Mouse (Mus musculus): ENCODE data around the gene Atp2b1. TPM values are rescaled to one million over a fixed set of nuclear protein-coding genes. Genes with fewer than 3 reads are reported as not detected.

Atp2b1 gene
- total RNA-seq, 1 experiment = 66.8 TPM

DNA sequence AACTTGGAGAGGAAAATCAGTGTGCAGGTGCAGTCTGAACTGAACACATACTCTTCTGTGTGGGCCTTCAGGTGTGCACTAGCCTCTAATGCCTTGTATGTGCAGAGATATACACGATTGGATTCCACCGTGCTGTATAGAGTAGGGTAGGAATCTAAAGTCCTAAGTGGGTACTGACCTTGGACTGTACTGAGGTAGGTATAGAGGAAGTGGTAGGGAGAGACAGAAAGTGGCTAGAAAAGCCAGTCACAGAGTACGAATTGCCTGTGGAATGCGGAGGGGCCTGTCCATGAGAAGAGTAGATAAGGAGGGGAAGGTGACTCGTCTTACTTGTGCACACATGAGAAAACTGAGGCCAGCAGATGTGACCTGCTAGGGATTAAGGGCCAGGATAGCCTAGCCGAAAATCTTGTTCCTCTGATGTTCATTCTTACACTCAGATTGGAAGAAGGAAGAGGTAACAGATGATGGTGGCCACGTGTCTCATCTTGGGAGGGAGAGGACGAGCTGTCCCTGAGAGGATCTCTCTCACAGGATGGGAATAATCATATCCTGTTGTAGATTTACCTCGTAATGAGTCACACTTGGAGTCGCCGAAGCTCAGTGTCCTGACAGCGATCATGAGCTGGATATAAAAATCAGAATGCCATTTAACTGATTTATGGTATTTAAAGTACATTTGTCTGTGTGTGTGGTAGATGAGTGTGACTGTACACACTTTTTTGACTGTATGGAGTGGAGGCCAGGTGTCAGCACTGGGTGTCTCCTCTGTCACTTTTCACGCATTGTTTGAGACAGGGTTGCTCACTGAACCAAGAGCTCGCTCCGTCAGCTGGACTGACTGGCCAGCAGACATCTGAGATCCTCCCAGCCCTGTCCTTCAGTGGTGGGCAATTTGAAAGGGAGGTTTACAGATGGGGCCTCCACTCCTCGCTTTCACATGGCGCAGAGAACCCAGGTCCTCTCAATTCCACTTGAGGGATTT, 37.4 kb downstream of the Atp2b1 start:
- H3K36me3 ChIP-seq (ENCODE audit: control insufficient read depth, insufficient read depth, low read length, poor library complexity, severe bottlenecking) = no peaks in the 10 kb centered on the region
- H3K9ac ChIP-seq (ENCODE audit: insufficient read depth, low read depth, low read length, poor library complexity, severe bottlenecking) = no peak overlapping the region
- H3K4me1 ChIP-seq (ENCODE audit: control insufficient read depth in 2 of 2, insufficient read depth in 2 of 2, low read length in 2 of 2, poor library complexity in 1 of 2) = no peaks in the 10 kb centered on the region
- TF ChIP-seq MAFK (IDR thresholded peaks at IDR 0.05; ENCODE audit: insufficient read depth, low read depth, low read length) (no peak), HCFC1 (IDR thresholded peaks at IDR 0.05; ENCODE audit: borderline replicate concordance, insufficient read depth, low read length) (no peak), ZNF384 (IDR thresholded peaks at IDR 0.05; ENCODE audit: low read depth, low read length) (no peak), ZC3H11A (IDR thresholded peaks at IDR 0.05; ENCODE audit: borderline replicate concordance, low read depth, low read length) (no peak), CHD2 (IDR thresholded peaks at IDR 0.05; ENCODE audit: low read depth, low read length) (no peak)
- H3K4me3 ChIP-seq (ENCODE audit: insufficient read depth in 1 of 2, low read depth in 1 of 2, low read length in 2 of 2, poor library complexity in 1 of 2, severe bottlenecking in 1 of 2) = no peak overlapping the region
- no peak for DNase-seq (ENCODE audit: low read depth, low spot score)
- no peaks in the 10 kb centered on the region for H3K9me3 ChIP-seq (ENCODE audit: control insufficient read depth, insufficient read depth, low read depth, low read length)
- in situ Hi-C loops (cut with MboI; ENCODE audit: low sequenced_read_pairs in 2 of 2, unreplicated experiment in 2 of 2) = no loop called here
- H3K27ac ChIP-seq (ENCODE audit: insufficient read depth, low read depth, low read length, poor library complexity, severe bottlenecking) = no peak overlapping the region

DNA sequence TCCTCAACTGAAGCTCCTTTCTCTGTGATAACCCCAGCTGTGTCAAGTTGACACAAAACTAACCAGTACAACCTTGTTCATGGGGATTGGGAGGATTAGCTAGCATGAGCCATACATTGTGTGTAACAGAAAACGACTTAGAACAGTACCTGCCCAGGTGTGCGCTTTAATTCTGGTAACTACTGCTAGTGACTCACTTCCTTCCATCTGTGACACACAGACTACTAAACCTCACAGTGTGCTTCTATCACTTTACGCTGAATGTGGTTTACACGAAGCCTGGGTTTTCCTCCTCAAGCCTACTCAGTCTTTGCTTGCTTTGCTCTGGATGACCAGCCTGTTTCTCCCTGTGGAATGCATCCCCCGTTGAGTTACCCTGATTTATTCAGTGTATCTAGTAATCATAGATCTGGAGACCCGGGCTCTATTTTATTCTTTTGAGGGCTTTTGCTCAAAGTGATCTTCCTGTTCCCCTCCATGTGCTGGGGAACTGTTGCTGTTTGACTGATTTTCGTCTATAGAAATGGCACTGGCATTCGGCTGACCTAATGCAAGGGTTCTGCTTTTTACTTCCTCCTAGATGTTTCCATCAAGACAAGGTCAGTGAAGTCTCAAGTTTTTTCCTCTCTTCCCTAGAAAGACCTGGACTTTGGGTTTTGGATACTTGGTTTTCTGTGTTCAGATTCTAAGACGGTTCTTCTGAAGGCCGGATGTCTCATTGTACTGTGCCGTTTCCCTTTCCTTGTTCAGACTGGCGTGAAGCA, 40.2 kb downstream of the Atp2b1 start:
- H3K27ac ChIP-seq (ENCODE audit: insufficient read depth, low read depth, low read length, poor library complexity, severe bottlenecking) = no peak overlapping the region
- in situ Hi-C loops (cut with MboI; ENCODE audit: low sequenced_read_pairs in 2 of 2, unreplicated experiment in 2 of 2) = no loop called here
- DNase-seq (ENCODE audit: low read depth, low spot score) = no peak
- H3K36me3 ChIP-seq (ENCODE audit: control insufficient read depth, insufficient read depth, low read length, poor library complexity, severe bottlenecking) = no peaks in the 10 kb centered on the region
- H3K4me1 ChIP-seq (ENCODE audit: control insufficient read depth in 2 of 2, insufficient read depth in 2 of 2, low read length in 2 of 2, poor library complexity in 1 of 2) = no peaks in the 10 kb centered on the region
- TF ChIP-seq MAFK (IDR thresholded peaks at IDR 0.05; ENCODE audit: insufficient read depth, low read depth, low read length) = no peak
- TF ChIP-seq CHD2 (IDR thresholded peaks at IDR 0.05; ENCODE audit: low read depth, low read length) = no peak
- no peak for TF ChIP-seq HCFC1 (IDR thresholded peaks at IDR 0.05; ENCODE audit: borderline replicate concordance, insufficient read depth, low read length)
- TF ChIP-seq ZC3H11A (IDR thresholded peaks at IDR 0.05; ENCODE audit: borderline replicate concordance, low read depth, low read length) = no peak
- TF ChIP-seq ZNF384 (IDR thresholded peaks at IDR 0.05; ENCODE audit: low read depth, low read length) = no peak
- no peaks in the 10 kb centered on the region for H3K9me3 ChIP-seq (ENCODE audit: control insufficient read depth, insufficient read depth, low read depth, low read length)
- H3K9ac ChIP-seq (ENCODE audit: insufficient read depth, low read depth, low read length, poor library complexity, severe bottlenecking) = no peak overlapping the region
- no peak overlapping the region for H3K4me3 ChIP-seq (ENCODE audit: insufficient read depth in 1 of 2, low read depth in 1 of 2, low read length in 2 of 2, poor library complexity in 1 of 2, severe bottlenecking in 1 of 2)

DNA sequence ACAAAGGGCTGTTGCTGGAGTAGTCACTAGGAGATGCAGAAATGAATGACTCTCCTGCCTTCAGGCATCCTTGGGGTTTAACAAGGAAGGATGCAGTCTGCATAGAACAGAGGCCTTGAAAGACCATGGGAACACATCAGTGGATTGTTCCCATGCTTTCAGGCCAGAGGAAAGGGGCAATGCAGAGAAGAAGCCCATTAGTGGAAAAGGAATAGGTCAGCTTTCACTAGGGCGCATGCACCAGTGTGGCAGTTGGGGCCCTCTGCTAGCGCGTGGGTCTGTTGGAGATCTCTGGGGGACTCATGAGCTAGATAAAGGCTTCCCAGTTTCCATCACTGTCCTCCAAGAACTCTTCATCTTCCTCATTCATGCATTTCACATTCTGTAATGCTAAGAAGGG, 41.9 kb downstream of the Atp2b1 start:
- no peak for DNase-seq (ENCODE audit: low read depth, low spot score)
- Histone ChIP-seq H3K9ac (ENCODE audit: insufficient read depth, low read depth, low read length, poor library complexity, severe bottlenecking) (no peak overlapping the region), H3K4me1 (ENCODE audit: control insufficient read depth in 2 of 2, insufficient read depth in 2 of 2, low read length in 2 of 2, poor library complexity in 1 of 2) (no peaks in the 10 kb centered on the region), H3K4me3 (ENCODE audit: insufficient read depth in 1 of 2, low read depth in 1 of 2, low read length in 2 of 2, poor library complexity in 1 of 2, severe bottlenecking in 1 of 2) (no peak overlapping the region), H3K9me3 (ENCODE audit: control insufficient read depth, insufficient read depth, low read depth, low read length) (no peaks in the 10 kb centered on the region), H3K36me3 (ENCODE audit: control insufficient read depth, insufficient read depth, low read length, poor library complexity, severe bottlenecking) (no peaks in the 10 kb centered on the region), H3K27ac (ENCODE audit: insufficient read depth, low read depth, low read length, poor library complexity, severe bottlenecking) (no peak overlapping the region)
- no peak for TF ChIP-seq MAFK (IDR thresholded peaks at IDR 0.05; ENCODE audit: insufficient read depth, low read depth, low read length)
- TF ChIP-seq HCFC1 (IDR thresholded peaks at IDR 0.05; ENCODE audit: borderline replicate concordance, insufficient read depth, low read length) = no peak
- TF ChIP-seq ZNF384 (IDR thresholded peaks at IDR 0.05; ENCODE audit: low read depth, low read length) = no peak
- no peak for TF ChIP-seq ZC3H11A (IDR thresholded peaks at IDR 0.05; ENCODE audit: borderline replicate concordance, low read depth, low read length)
- TF ChIP-seq CHD2 (IDR thresholded peaks at IDR 0.05; ENCODE audit: low read depth, low read length) = no peak
- in situ Hi-C loops (cut with MboI; ENCODE audit: low sequenced_read_pairs in 2 of 2, unreplicated experiment in 2 of 2) = no loop called here

DNA sequence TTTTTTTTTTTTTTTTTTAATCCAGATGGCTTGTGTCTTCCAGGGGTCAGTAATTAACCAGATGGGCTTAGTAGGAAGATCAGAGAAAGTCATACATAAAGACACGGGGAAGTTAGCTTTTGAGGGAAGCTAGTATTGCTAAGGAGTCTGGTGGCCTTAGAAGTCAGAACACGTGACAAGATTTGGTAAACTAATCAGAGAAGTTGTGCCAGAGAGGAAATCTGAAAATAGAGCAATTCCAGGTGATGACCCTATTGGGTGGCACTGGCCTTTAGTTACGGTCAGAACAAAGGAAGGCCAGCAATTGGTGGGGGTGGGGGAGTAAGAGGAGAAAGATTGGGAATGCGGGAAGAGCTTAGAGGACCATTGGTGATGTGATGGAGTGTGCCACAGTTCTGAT, 44.5 kb downstream of the Atp2b1 start:
- Histone ChIP-seq H3K9ac (ENCODE audit: insufficient read depth, low read depth, low read length, poor library complexity, severe bottlenecking) (no peak overlapping the region), H3K4me3 (ENCODE audit: insufficient read depth in 1 of 2, low read depth in 1 of 2, low read length in 2 of 2, poor library complexity in 1 of 2, severe bottlenecking in 1 of 2) (no peak overlapping the region), H3K36me3 (ENCODE audit: control insufficient read depth, insufficient read depth, low read length, poor library complexity, severe bottlenecking) (no peaks in the 10 kb centered on the region), H3K9me3 (ENCODE audit: control insufficient read depth, insufficient read depth, low read depth, low read length) (no peaks in the 10 kb centered on the region), H3K27ac (ENCODE audit: insufficient read depth, low read depth, low read length, poor library complexity, severe bottlenecking) (no peak overlapping the region), H3K4me1 (ENCODE audit: control insufficient read depth in 2 of 2, insufficient read depth in 2 of 2, low read length in 2 of 2, poor library complexity in 1 of 2) (0 out of 4 replicates have a peak, but pooled peaks cover 0 to 1% of the 10 kb centered on the region in 2 experiments)
- DNase-seq (ENCODE audit: low read depth, low spot score) = no peak
- in situ Hi-C loops (cut with MboI; ENCODE audit: low sequenced_read_pairs in 2 of 2, unreplicated experiment in 2 of 2) = no loop called here
- TF ChIP-seq ZC3H11A (IDR thresholded peaks at IDR 0.05; ENCODE audit: borderline replicate concordance, low read depth, low read length) (no peak), CHD2 (IDR thresholded peaks at IDR 0.05; ENCODE audit: low read depth, low read length) (no peak), MAFK (IDR thresholded peaks at IDR 0.05; ENCODE audit: insufficient read depth, low read depth, low read length) (no peak)

Data from ES-E14 (cell line).